Mouse (Mus musculus) cerebellum, adult 2 months (tissue): Measurements from ENCODE around the gene Lin37. TPM values are rescaled to one million over a fixed set of nuclear protein-coding genes. Genes with fewer than 3 reads are reported as not detected.

Experiments
- DNase-seq, 2 experiments: peaks; one replicate each; pipeline ENCODE4 v3.0.0; 2021
- H3K27ac ChIP-seq: fragments of 200-500 bp; 2 replicates; pipeline ENCODE4 v1.5.1; 2012; ENCODE audit warnings: low read length, control low read depth, inconsistent platforms; ENCODE audit not compliant: insufficient read depth
- H3K27me3 ChIP-seq: fragments of 200-500 bp; 2 replicates; pipeline ENCODE4 v1.6.1; 2012; ENCODE audit warnings: inconsistent platforms, mild to moderate bottlenecking, low read length, moderate library complexity; ENCODE audit not compliant: control insufficient read depth, insufficient read depth
- H3K4me1 ChIP-seq: fragments of 200-500 bp; 2 replicates; pipeline ENCODE4 v1.6.1; 2011; ENCODE audit warnings: low read length; ENCODE audit not compliant: control insufficient read depth, insufficient read depth
- H3K4me3 ChIP-seq: fragments of 200-500 bp; replicated peaks from 2 replicates; pipeline ENCODE3; 2011; ENCODE audit warnings: mild to moderate bottlenecking, low read depth, low read length, control low read depth; ENCODE audit not compliant: insufficient read depth
- CTCF ChIP-seq: fragments of 200-500 bp; IDR thresholded peaks from 2 replicates; pipeline ENCODE4 v1.5.1; 2011; ENCODE audit warnings: low read depth, mild to moderate bottlenecking, control low read depth, low read length, moderate library complexity, borderline replicate concordance; ENCODE audit not compliant: insufficient read depth
- POLR2A ChIP-seq: fragments of 200-500 bp; IDR thresholded peaks from 2 replicates; pipeline ENCODE4 v1.6.1; 2011; ENCODE audit warnings: low read length, control low read depth, borderline replicate concordance; ENCODE audit not compliant: insufficient read depth
- WGBS: fragments of 180-500 bp; shearing (Covaris S2); methylation state at CpG from one replicate; pipeline ENCODE4 v1.1.7; 2018; 5-methylcytosine and 5-hydroxymethylcytosine counted together
- polyA plus RNA-seq: library from polyadenylated mRNA; depleted of rRNA; stranded (reverse); fragments of >200 nt; gene quantifications from 2 replicates; pipeline ENCODE4 v1.2.3, GENCODE M21; 2012; rRNA removed

The Lin37 gene
- polyA plus RNA-seq, 1 experiment, result 60.2 TPM

DNA sequence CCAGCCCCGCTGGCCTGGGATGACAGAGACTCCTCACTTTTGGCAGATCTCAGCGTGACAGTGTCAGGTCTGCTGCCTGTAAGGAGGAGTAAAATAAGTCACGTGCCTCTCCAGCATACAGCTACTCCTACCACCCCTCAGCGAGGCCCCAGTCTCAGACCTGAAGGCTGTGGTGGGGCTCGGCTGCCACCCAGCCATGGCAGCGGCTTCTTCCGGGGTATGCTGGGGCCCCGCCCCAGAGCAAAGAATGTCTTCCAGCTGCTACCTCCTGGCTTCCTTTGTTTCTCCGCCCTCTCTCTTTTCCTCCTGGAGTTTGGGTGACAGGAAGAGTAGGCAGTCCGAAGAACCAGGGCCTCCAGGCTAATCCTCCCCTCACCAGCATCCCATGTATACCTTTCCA lies 33.7 kb downstream of the Lin37 start:
- WGBS, result 51% methylated on average over 10 of the region's 10 CpGs
- no peak for DNase-seq
- no peak for TF ChIP-seq POLR2A
- no peak for TF ChIP-seq CTCF
- Histone ChIP-seq H3K27ac (no peak overlapping the region), H3K27me3 (no peaks in the 10 kb centered on the region), H3K4me1 (peaks cover 10% of the 10 kb centered on the region), H3K4me3 (no peak overlapping the region)

DNA sequence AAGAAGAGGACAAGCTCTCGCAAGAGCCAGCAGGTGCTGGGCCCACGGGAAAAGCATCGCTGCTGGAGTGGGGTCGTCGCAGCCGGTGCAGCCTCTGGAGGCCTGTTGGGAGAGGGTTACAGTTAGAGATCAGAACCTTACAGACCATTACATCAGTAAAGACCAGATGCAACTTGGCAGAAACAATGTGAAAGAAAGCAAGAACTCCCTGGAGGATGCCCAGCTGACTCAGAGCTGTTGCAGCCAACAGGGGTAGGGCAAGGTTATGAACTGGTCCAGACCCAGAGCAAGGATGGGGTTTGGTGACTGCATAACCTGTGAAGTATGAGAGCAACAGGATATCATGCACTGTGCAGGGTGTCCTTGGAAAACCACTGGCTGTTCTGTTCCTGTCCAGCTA lies 35.2 kb downstream of the Lin37 start:
- WGBS, result 82% methylated on average over 6 of the region's 6 CpGs
- Histone ChIP-seq H3K4me3 (no peak overlapping the region), H3K4me1 (peaks cover 24% of the 10 kb centered on the region), H3K27ac (no peak overlapping the region), H3K27me3 (no peaks in the 10 kb centered on the region)
- DNase-seq, result no peak
- TF ChIP-seq CTCF (no peak), POLR2A (no peak)

DNA sequence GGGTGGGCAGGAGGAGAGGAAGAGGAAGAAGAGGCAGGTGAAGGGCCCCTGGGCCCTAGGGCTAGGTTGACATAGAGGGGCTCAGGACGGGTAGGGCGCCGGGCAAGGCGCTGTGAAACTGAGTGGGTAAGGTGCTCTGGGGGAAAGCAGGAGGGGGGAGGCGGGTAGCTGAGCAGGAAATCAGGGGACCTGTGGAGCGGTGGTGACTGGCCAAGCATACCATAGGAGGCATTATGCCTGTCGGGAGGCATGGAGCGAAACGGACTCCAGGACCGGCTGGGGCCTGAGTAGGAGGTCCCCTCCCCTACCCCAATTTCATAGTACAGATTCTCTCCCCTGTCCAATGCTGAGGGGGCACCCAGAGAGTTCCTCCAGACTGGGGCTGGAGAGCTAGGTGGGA lies 36.8 kb downstream of the Lin37 start:
- H3K4me1 ChIP-seq, result peaks cover 25% of the 10 kb centered on the region
- no peak overlapping the region for H3K27ac ChIP-seq
- no peak overlapping the region for H3K4me3 ChIP-seq
- no peak for DNase-seq
- TF ChIP-seq CTCF (no peak), POLR2A (no peak)
- no peaks in the 10 kb centered on the region for H3K27me3 ChIP-seq
- WGBS, result 85% methylated on average over 10 of the region's 10 CpGs

DNA sequence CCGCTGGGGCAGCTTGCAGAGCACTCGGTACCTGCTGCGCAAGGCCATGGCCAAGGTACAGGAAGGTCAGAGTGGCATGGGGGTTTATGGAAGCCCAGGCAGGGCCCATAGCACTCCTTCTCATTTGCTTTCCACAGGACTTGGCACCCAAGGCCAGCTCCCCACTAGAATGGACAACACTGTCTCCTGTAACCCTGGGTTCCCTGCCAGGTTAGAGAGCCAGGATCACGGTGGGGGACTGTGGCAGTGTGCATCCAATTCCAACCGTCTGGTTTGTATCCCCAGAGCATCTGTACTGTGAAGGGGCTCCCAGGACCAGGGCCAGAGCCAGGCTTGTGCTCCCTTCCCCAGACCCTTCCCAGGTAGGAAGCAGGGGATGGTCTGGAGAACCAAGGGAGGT lies 38.8 kb downstream of the Lin37 start:
- Histone ChIP-seq H3K27ac (no peak overlapping the region), H3K4me1 (peaks cover 25% of the 10 kb centered on the region), H3K27me3 (no peaks in the 10 kb centered on the region), H3K4me3 (no peak overlapping the region)
- WGBS, result 44% methylated on average over 5 of the region's 5 CpGs
- TF ChIP-seq CTCF, result no peak
- no peak for TF ChIP-seq POLR2A
- peak; percentile 61 to 69 for DNase-seq

DNA sequence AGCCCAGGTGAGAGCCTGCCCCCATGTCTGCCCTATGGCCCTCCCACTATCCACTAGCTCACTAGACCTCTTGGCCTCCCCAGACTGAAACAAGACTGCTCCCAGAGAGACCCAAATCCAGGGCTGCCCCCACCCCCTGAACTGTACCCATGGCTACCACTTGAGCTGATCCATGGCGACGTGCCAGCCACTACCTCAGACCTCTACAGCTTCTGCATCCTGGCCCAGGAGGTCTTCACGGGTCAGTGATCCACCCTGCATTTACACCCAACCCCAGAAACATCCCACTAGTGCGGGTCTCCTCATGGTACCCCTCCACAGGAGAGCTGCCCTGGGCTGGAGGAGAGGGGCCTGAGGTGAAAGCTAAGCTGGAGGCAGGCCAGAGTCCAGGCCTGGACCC lies 39.2 kb downstream of the Lin37 start:
- Histone ChIP-seq H3K27me3 (no peaks in the 10 kb centered on the region), H3K4me1 (peaks cover 25% of the 10 kb centered on the region), H3K27ac (no peak overlapping the region), H3K4me3 (no peak overlapping the region)
- WGBS, result 34% methylated on average over 4 of the region's 4 CpGs
- no peak for DNase-seq
- no peak for TF ChIP-seq CTCF
- no peak for TF ChIP-seq POLR2A

DNA sequence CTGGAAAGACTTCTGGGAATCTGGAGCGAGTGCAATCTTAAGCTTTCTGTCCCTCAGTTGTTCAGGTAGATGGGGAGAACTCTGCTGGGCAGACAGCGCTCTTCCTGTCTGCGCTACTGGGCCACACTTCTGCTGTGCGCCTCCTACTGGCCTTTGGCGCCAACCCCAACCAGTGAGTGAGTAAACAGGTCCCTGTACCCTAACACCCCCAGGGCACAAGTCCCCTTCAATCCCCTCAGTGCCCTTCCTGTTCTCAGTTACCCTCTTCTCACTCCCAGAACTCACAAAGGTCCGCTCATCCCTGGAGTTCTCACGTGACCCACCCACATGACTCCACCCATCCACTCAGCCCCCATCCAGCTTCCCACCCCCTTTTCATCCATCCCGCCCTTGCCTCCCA lies 41.3 kb downstream of the Lin37 start:
- DNase-seq, result no peak
- H3K4me1 ChIP-seq, result peaks cover 25% of the 10 kb centered on the region
- no peak overlapping the region for H3K4me3 ChIP-seq
- 52% methylated on average over 8 of the region's 8 CpGs for WGBS
- TF ChIP-seq CTCF (no peak), POLR2A (no peak)
- H3K27ac ChIP-seq, result no peak overlapping the region
- no peaks in the 10 kb centered on the region for H3K27me3 ChIP-seq

DNA sequence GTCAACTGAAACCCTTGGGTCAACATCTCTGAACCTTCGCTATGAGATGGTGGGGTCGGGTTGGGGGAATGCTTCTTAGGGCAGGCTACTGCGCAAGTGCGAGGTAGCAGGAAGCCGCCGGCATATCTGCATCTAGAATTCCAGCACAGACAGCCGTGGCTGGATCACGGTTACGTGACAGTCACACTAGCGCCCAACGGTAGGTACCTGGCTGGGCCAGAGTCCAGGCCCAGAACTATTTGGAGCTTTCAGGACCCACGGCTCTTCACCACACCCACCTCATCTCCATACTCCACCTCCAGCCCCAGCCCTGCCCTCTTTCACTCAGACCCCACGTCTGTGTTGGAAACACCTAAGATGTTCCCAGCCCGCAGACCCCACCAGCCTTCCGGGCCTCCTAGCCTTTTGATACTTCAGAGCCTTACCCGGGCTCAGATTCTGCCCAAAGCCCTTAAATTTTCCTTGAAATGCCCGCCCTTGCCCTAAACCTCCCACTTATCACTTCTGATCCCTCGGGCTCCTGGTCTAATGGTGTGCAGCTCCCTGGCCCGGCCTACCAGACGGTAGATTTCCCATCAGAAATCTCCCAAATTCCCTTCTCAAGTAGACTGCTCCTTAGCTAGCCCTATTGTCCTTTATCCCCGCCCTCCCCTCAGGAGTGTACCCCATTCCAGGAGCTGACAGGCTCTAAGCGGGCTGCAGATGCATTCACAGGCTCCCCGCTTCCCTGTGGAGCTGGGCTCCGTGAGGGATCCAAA lies 44.5 kb downstream of the Lin37 start:
- DNase-seq, result no peak
- no peaks in the 10 kb centered on the region for H3K27me3 ChIP-seq
- H3K4me3 ChIP-seq, result no peak overlapping the region
- H3K4me1 ChIP-seq, result peaks cover 7% of the 10 kb centered on the region
- 72% methylated on average over 24 of the region's 24 CpGs for whole genome bisulfite sequencing
- H3K27ac ChIP-seq, result no peak overlapping the region
- TF ChIP-seq CTCF, result no peak
- no peak for TF ChIP-seq POLR2A

DNA sequence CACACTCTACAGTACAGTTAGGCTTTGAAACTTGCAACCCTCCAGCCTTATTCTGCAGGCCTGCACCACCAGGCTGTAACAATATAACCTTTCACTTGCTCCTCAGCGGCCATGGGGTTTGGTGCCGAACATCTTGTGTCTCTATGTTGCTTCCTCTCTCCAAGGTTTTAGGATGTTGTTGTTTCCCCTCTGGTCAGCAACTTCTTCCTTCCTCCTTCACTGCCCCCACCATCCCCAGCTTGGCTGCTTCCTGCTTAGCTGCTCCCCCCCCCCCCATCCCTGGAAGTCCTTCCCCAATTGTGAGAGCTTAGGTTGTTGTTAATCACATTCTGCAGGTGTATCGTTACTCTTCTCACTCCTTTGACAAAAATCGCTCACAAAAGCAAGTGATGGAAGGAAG lies 51.6 kb downstream of the Lin37 start:
- TF ChIP-seq CTCF (no peak), POLR2A (no peak)

More for the DNA sequence above, 51.6 kb downstream of the Lin37 start:
- H3K4me3 ChIP-seq, result no peak overlapping the region
- DNase-seq, result no peak
- H3K4me1 ChIP-seq, result no peaks in the 10 kb centered on the region
- H3K27ac ChIP-seq, result no peak overlapping the region
- 63% methylated on average over 4 of the region's 4 CpGs for WGBS
- H3K27me3 ChIP-seq, result no peaks in the 10 kb centered on the region

Other genes with a start within 250 kb of the Lin37 start
- gene Syne4, start 245.0 kb downstream of the Lin37 start, polyA plus RNA-seq, result 63.4 and 63.8 TPM in 2 replicates
- gene E130208F15Rik, start 238.1 kb downstream of the Lin37 start, polyA plus RNA-seq, result 0.57 and 0.73 TPM in 2 replicates
- 21.9 and 23.8 TPM in 2 replicates for gene Sdhaf1, start 235.9 kb downstream of the Lin37 start, polyA plus RNA-seq
- gene Lrfn3, start 197.1 kb downstream of the Lin37 start, polyA plus RNA-seq, result 20.4 and 22.1 TPM in 2 replicates
- 23.5 and 32.5 TPM in 2 replicates for gene Tyrobp, start 146.1 kb downstream of the Lin37 start, polyA plus RNA-seq
- gene Hcst, start 140.0 kb downstream of the Lin37 start, polyA plus RNA-seq, result 0.34 and 0.84 TPM in 2 replicates
- 5.1 and 5.4 TPM in 2 replicates for gene Nfkbid, start 138.1 kb downstream of the Lin37 start, polyA plus RNA-seq
- gene Aplp1, start 114.3 kb downstream of the Lin37 start, polyA plus RNA-seq, result 782 and 892 TPM in 2 replicates
- 2.7 TPM in 2 replicates for gene Kirrel2, start 102.1 kb downstream of the Lin37 start, polyA plus RNA-seq
- 0.43 and 0.56 TPM in 2 replicates for gene Nphs1, start 101.5 kb downstream of the Lin37 start, polyA plus RNA-seq
- not detected in 2 replicates for gene Prodh2, start 66.2 kb downstream of the Lin37 start, polyA plus RNA-seq
- gene Arhgap33, start 24.8 kb downstream of the Lin37 start, polyA plus RNA-seq, result 38.5 and 39.8 TPM in 2 replicates
- gene Hspb6, start 7.7 kb downstream of the Lin37 start, polyA plus RNA-seq, result 23.8 and 24.3 TPM in 2 replicates
- 5.6 and 7.4 TPM in 2 replicates for gene Proser3, start 7.5 kb downstream of the Lin37 start, polyA plus RNA-seq
- gene U2af1l4, start 3.5 kb upstream of the Lin37 start, polyA plus RNA-seq, result 109 and 117 TPM in 2 replicates
- 11.9 and 12.3 TPM in 2 replicates for gene Gm49396, start 3.5 kb upstream of the Lin37 start, polyA plus RNA-seq
- 147 and 155 TPM in 2 replicates for gene Psenen, start 3.8 kb upstream of the Lin37 start, polyA plus RNA-seq
- gene Igflr1, start 5.6 kb upstream of the Lin37 start, polyA plus RNA-seq, result 8.3 and 10.1 TPM in 2 replicates
- gene Kmt2b, start 28.9 kb upstream of the Lin37 start, polyA plus RNA-seq, result 57.7 and 60.0 TPM in 2 replicates
- gene Zbtb32, start 39.1 kb upstream of the Lin37 start, polyA plus RNA-seq, result not detected in 2 replicates
- gene Upk1a, start 53.0 kb upstream of the Lin37 start, polyA plus RNA-seq, result 2.0 and 2.2 TPM in 2 replicates
- gene Cox6b1, start 66.3 kb upstream of the Lin37 start, polyA plus RNA-seq, result 1,224 and 1,255 TPM in 2 replicates
- not detected in 2 replicates for gene Etv2, start 76.0 kb upstream of the Lin37 start, polyA plus RNA-seq
- gene Rbm42, start 90.5 kb upstream of the Lin37 start, polyA plus RNA-seq, result 66.6 and 69.5 TPM in 2 replicates
- 16.4 and 17.1 TPM in 2 replicates for gene Haus5, start 105.2 kb upstream of the Lin37 start, polyA plus RNA-seq
- not detected in 2 replicates for gene Pmis2, start 111.8 kb upstream of the Lin37 start, polyA plus RNA-seq
- gene 2200002J24Rik, start 139.1 kb upstream of the Lin37 start, polyA plus RNA-seq, result not detected in 2 replicates
- 0.33 and 0.39 TPM in 2 replicates for gene Atp4a, start 152.4 kb upstream of the Lin37 start, polyA plus RNA-seq
- 247 TPM in 2 replicates for gene Tmem147, start 169.7 kb upstream of the Lin37 start, polyA plus RNA-seq
- gene Gapdhs, start 183.8 kb upstream of the Lin37 start, polyA plus RNA-seq, result not detected in 2 replicates
- gene Sbsn, start 191.6 kb upstream of the Lin37 start, polyA plus RNA-seq, result 6.3 and 6.9 TPM in 2 replicates
- 1.4 and 1.8 TPM in 2 replicates for gene Dmkn, start 203.9 kb upstream of the Lin37 start, polyA plus RNA-seq
- not detected in 2 replicates for gene Krtdap, start 228.1 kb upstream of the Lin37 start, polyA plus RNA-seq